Mouse (Mus musculus) stomach, embryonic 16.5 days (tissue): Measurements from ENCODE around the gene Sacs. TPM values are rescaled to one million over a fixed set of nuclear protein-coding genes. Genes with fewer than 3 reads are reported as not detected.

ENCODE experiments used
- ATAC-seq: fragments of 200-750 bp; cut with Nextera tagmentation; 2 replicates; pipeline ENCODE4 v1.8.0; 2017; ENCODE audit warnings: moderate number of reproducible peaks, moderate TSS enrichment; ENCODE audit not compliant: insufficient read depth, low FRiP score
- H3K27ac ChIP-seq: fragments of 300-500 bp; sonication (generic); 2 replicates; pipeline ENCODE4 v1.5.1; 2014; ENCODE audit warnings: low read length
- H3K27me3 ChIP-seq: fragments of 300-500 bp; sonication (generic); 2 replicates; pipeline ENCODE4 v1.6.1; 2014; ENCODE audit warnings: low read length, control low read depth, mixed read lengths; ENCODE audit not compliant: control insufficient read depth, insufficient read depth
- H3K36me3 ChIP-seq: fragments of 300-500 bp; sonication (generic); 2 replicates; pipeline ENCODE4 v1.6.1; 2014; ENCODE audit warnings: low read length; ENCODE audit not compliant: control insufficient read depth, insufficient read depth
- H3K4me1 ChIP-seq: fragments of 300-500 bp; sonication (generic); 2 replicates; pipeline ENCODE4 v1.6.1; 2014; ENCODE audit warnings: low read length, control low read depth, mixed read lengths; ENCODE audit not compliant: control insufficient read depth, insufficient read depth
- H3K4me2 ChIP-seq: fragments of 300-500 bp; sonication (generic); 2 replicates; pipeline ENCODE4 v1.6.1; 2014; ENCODE audit warnings: low read depth, low read length, mixed read lengths
- H3K4me3 ChIP-seq: fragments of 300-500 bp; sonication (generic); replicated peaks from 2 replicates; pipeline ENCODE4 v1.5.1; 2014; ENCODE audit warnings: mild to moderate bottlenecking, low read length
- H3K9ac ChIP-seq: fragments of 300-500 bp; sonication (generic); 2 replicates; pipeline ENCODE4 v1.6.1; 2014; ENCODE audit warnings: low read length
- H3K9me3 ChIP-seq: fragments of 300-500 bp; sonication (generic); replicated peaks from 2 replicates; pipeline ENCODE4 v1.6.1; 2016; ENCODE audit warnings: low read length, control low read depth; ENCODE audit not compliant: control insufficient read depth
- WGBS: fragments of 180-500 bp; shearing (Covaris S2); extraction: QIAGEN DNeasy Blood & Tissue Kit; methylation state at CpG from one replicate; pipeline ENCODE4 v1.1.7; 2014; 5-methylcytosine and 5-hydroxymethylcytosine counted together
- polyA plus RNA-seq: library from polyadenylated mRNA; unstranded; fragments of >200 nt; fragmentation: Nextera tagmentation; extraction: Ambion mirVana; gene quantifications from 2 replicates; pipeline ENCODE4 v1.2.1, GENCODE M21; 2015

Sacs gene
- polyA plus RNA-seq, 1 experiment from 2014 or later = 2.4 TPM

- 0 out of 2 replicates have a peak, but pooled peaks have one; percentile 25 for ATAC-seq
- 32% methylated on average over 6 of the region's 6 CpGs for WGBS
- Histone ChIP-seq H3K4me2 (no peak overlapping the region), H3K27ac (no peak overlapping the region), H3K4me1 (no peaks in the 10 kb centered on the region), H3K9ac (no peak overlapping the region), H3K27me3 (no peaks in the 10 kb centered on the region), H3K36me3 (no peaks in the 10 kb centered on the region), H3K4me3 (no peak overlapping the region), H3K9me3 (no peaks in the 10 kb centered on the region)
These were observed 84.2 kb downstream of the Sacs start for GRCm38 (mm10) chr14:61222506-61222905.

GRCm38 (mm10) chr14:61223740-61224139 lies 85.5 kb downstream of the Sacs start:
- Histone ChIP-seq H3K36me3 (no peaks in the 10 kb centered on the region), H3K9me3 (no peaks in the 10 kb centered on the region), H3K4me3 (no peak overlapping the region), H3K27ac (peak overlapping the region; percentile 37; the same call in 1 of the 2 replicates), H3K9ac (no peak overlapping the region), H3K4me1 (no peaks in the 10 kb centered on the region), H3K27me3 (no peaks in the 10 kb centered on the region), H3K4me2 (no peak overlapping the region)
- no peak for ATAC-seq
- WGBS = 68% methylated on average over 4 of the region's 4 CpGs

GRCm38 (mm10) chr14:61224387-61225077 lies 86.3 kb downstream of the Sacs start:
- ATAC-seq = peak; percentile 56; the same call in 1 of the 2 replicates
- WGBS = 62% methylated on average over 5 of the region's 5 CpGs

GRCm38 (mm10) chr14:61226151-61226550 lies 87.9 kb downstream of the Sacs start:
- Histone ChIP-seq H3K9me3 (no peaks in the 10 kb centered on the region), H3K27me3 (no peaks in the 10 kb centered on the region), H3K4me2 (no peak overlapping the region), H3K4me3 (no peak overlapping the region), H3K27ac (no peak overlapping the region), H3K4me1 (no peaks in the 10 kb centered on the region), H3K36me3 (no peaks in the 10 kb centered on the region), H3K9ac (no peak overlapping the region)
- ATAC-seq = no peak
- 67% methylated on average over 1 of the region's 1 CpGs for WGBS

More at GRCm38 (mm10) chr14:61224387-61225077, 86.3 kb downstream of the Sacs start:
- no peaks in the 10 kb centered on the region for H3K27me3 ChIP-seq
- no peak overlapping the region for H3K27ac ChIP-seq
- H3K4me3 ChIP-seq = no peak overlapping the region
- no peaks in the 10 kb centered on the region for H3K9me3 ChIP-seq
- H3K9ac ChIP-seq = no peak overlapping the region
- H3K4me1 ChIP-seq = no peaks in the 10 kb centered on the region
- H3K36me3 ChIP-seq = no peaks in the 10 kb centered on the region
- no peak overlapping the region for H3K4me2 ChIP-seq

- Histone ChIP-seq H3K4me2 (no peak overlapping the region), H3K9ac (no peak overlapping the region), H3K4me3 (no peak overlapping the region), H3K4me1 (no peaks in the 10 kb centered on the region), H3K27me3 (no peaks in the 10 kb centered on the region), H3K9me3 (no peaks in the 10 kb centered on the region), H3K27ac (no peak overlapping the region), H3K36me3 (no peaks in the 10 kb centered on the region)
- ATAC-seq = no peak
- 73% methylated on average over 5 of the region's 5 CpGs for WGBS
These were observed 91.5 kb downstream of the Sacs start for GRCm38 (mm10) chr14:61229763-61230162.

GRCm38 (mm10) chr14:61230179-61230578 lies 91.9 kb downstream of the Sacs start:
- 77% methylated on average over 4 of the region's 4 CpGs for WGBS
- Histone ChIP-seq H3K4me2 (no peak overlapping the region), H3K27ac (no peak overlapping the region), H3K4me1 (no peaks in the 10 kb centered on the region), H3K9ac (no peak overlapping the region), H3K4me3 (no peak overlapping the region), H3K27me3 (no peaks in the 10 kb centered on the region), H3K9me3 (no peaks in the 10 kb centered on the region), H3K36me3 (no peaks in the 10 kb centered on the region)
- no peak for ATAC-seq

- Histone ChIP-seq H3K27ac (peak overlapping the region; percentile 17; the same call in 1 of the 2 replicates), H3K4me2 (no peak overlapping the region), H3K27me3 (no peaks in the 10 kb centered on the region), H3K4me1 (no peaks in the 10 kb centered on the region), H3K36me3 (no peaks in the 10 kb centered on the region), H3K9ac (no peak overlapping the region), H3K4me3 (no peak overlapping the region), H3K9me3 (no peaks in the 10 kb centered on the region)
- ATAC-seq = peak; percentile 74; the same call in 1 of the 2 replicates
- 72% methylated on average over 13 of the region's 13 CpGs for WGBS
These were observed 93.8 kb downstream of the Sacs start for GRCm38 (mm10) chr14:61232016-61232568.

- WGBS = 50% methylated on average over 5 of the region's 5 CpGs
- H3K4me3 ChIP-seq = no peak overlapping the region
- H3K27ac ChIP-seq = no peak overlapping the region
- H3K27me3 ChIP-seq = no peaks in the 10 kb centered on the region
- H3K9me3 ChIP-seq = no peaks in the 10 kb centered on the region
- no peaks in the 10 kb centered on the region for H3K4me1 ChIP-seq
- no peaks in the 10 kb centered on the region for H3K36me3 ChIP-seq
- no peak overlapping the region for H3K9ac ChIP-seq
- ATAC-seq = no peak
- no peak overlapping the region for H3K4me2 ChIP-seq
These were observed 97.7 kb downstream of the Sacs start for GRCm38 (mm10) chr14:61235846-61236474.

- Histone ChIP-seq H3K4me2 (no peak overlapping the region), H3K27ac (no peak overlapping the region), H3K9me3 (no peaks in the 10 kb centered on the region), H3K4me3 (no peak overlapping the region), H3K4me1 (no peaks in the 10 kb centered on the region), H3K36me3 (no peaks in the 10 kb centered on the region), H3K9ac (no peak overlapping the region), H3K27me3 (no peaks in the 10 kb centered on the region)
- ATAC-seq = no peak
- WGBS = 27% methylated on average over 4 of the region's 4 CpGs
These were observed 98.9 kb downstream of the Sacs start for GRCm38 (mm10) chr14:61237101-61237654.
